Mouse (Mus musculus) kidney, postnatal 0 days (tissue): Measurements from ENCODE around the gene Agbl2. TPM values are rescaled to one million over a fixed set of nuclear protein-coding genes. Genes with fewer than 3 reads are reported as not detected.

Experiments used
- ATAC-seq: fragments of 200-750 bp; cut with Nextera tagmentation; replicated peaks from 2 replicates; pipeline ENCODE4 v1.8.0; 2017; ENCODE audit warnings: low read depth, moderate number of reproducible peaks, moderate TSS enrichment, moderate library complexity; ENCODE audit not compliant: low FRiP score
- DNase-seq: peaks from one replicate; pipeline ENCODE4 v3.0.0-alpha.2; 2016; ENCODE audit warnings: low spot score
- H3K27ac ChIP-seq: fragments of 300-500 bp; sonication (generic); 2 replicates; pipeline ENCODE4 v1.5.1; 2014; ENCODE audit warnings: mild to moderate bottlenecking
- H3K27me3 ChIP-seq: fragments of 300-500 bp; sonication (generic); 2 replicates; pipeline ENCODE4 v1.6.1; 2014; ENCODE audit warnings: low read length, mixed read lengths; ENCODE audit not compliant: insufficient read depth
- H3K36me3 ChIP-seq: fragments of 300-500 bp; sonication (generic); 2 replicates; pipeline ENCODE4 v1.6.1; 2014; ENCODE audit warnings: low read length, mixed read lengths; ENCODE audit not compliant: insufficient read depth
- H3K4me1 ChIP-seq: fragments of 300-500 bp; sonication (generic); replicated peaks from 2 replicates; pipeline ENCODE4 v1.6.1; 2014; ENCODE audit warnings: antibody characterized with exemption, low read length, mixed read lengths; ENCODE audit not compliant: insufficient read depth
- H3K4me2 ChIP-seq: fragments of 300-500 bp; sonication (generic); 2 replicates; pipeline ENCODE4 v1.6.1; 2014; ENCODE audit warnings: mild to moderate bottlenecking, low read length, moderate library complexity, mixed read lengths
- H3K4me3 ChIP-seq: fragments of 300-500 bp; sonication (generic); replicated peaks from 2 replicates; pipeline ENCODE4 v1.5.1; 2014; ENCODE audit warnings: low read depth, low read length
- H3K9ac ChIP-seq: fragments of 300-500 bp; sonication (generic); 2 replicates; pipeline ENCODE4 v1.6.1; 2014; ENCODE audit warnings: low read depth, low read length
- H3K9me3 ChIP-seq: fragments of 300-500 bp; sonication (generic); replicated peaks from 2 replicates; pipeline ENCODE4 v1.6.1; 2016; ENCODE audit warnings: low read length, inconsistent platforms, mixed read lengths
- CTCF ChIP-seq: IDR thresholded peaks from 2 replicates; pipeline ENCODE4 v1.5.1; 2016; ENCODE audit warnings: antibody characterized with exemption, low read depth, mild to moderate bottlenecking, moderate library complexity
- WGBS: fragments of 180-500 bp; shearing (Covaris S2); extraction: QIAGEN DNeasy Blood & Tissue Kit; methylation state at CpG from one replicate; pipeline ENCODE4 v1.1.7; 2014; 5-methylcytosine and 5-hydroxymethylcytosine counted together
- polyA plus RNA-seq: library from polyadenylated mRNA; unstranded; fragments of >200 nt; fragmentation: Nextera tagmentation; extraction: Ambion mirVana; gene quantifications from 2 replicates; pipeline ENCODE4 v1.2.1, GENCODE M21; 2015

The Agbl2 gene
- polyA plus RNA-seq, 1 experiment from 2014 or later: 0.89 TPM

DNA sequence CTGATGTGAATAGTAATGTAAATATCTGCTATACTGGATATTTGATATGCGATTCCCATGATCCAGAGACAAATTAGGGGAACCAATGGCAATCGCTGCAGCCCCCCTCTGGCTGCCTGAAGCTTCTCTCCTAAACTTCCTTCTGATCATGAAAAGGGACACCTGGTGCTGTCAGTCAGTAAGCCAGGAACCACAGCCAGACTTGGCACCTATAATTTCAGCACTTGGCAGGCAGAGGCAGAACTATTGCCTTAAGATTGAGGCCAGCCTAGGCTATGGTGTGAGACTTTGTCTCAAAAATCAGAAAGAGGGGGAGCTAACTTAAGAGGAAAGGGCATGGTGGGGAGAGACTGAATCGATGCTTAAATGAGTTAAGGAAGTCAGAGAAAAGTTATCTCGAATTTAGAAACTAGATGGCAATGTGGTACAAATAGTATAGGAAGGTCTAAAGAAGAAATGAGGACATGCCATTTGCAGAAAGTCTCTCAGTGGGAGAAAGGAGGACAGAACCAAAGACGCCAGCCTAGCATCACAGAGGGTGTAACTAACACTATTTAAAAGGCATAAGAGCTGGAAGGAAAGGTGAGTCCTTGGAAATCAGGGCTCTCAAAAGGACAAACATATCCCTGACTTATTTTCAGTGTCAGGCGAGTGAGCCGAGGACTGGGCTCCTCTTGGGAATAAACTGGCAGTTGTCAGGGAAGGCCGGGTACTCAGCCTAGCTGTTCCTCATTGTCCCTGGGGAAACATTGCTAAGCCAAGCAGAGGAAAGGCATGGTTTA, 88.8 kb downstream of the Agbl2 start:
- H3K4me2 ChIP-seq: no peak overlapping the region
- TF ChIP-seq CTCF: no peak; the same call in 1 of the 2 replicates
- H3K9ac ChIP-seq: no peak overlapping the region
- H3K27me3 ChIP-seq: no peaks in the 10 kb centered on the region
- H3K4me1 ChIP-seq: no peaks in the 10 kb centered on the region
- WGBS: 63% methylated on average over 8 of the region's 8 CpGs
- H3K36me3 ChIP-seq: 0 out of 2 replicates have a peak, but pooled peaks cover 2% of the 10 kb centered on the region
- no peak for ATAC-seq
- no peaks in the 10 kb centered on the region for H3K9me3 ChIP-seq
- DNase-seq: no peak
- no peak overlapping the region for H3K27ac ChIP-seq
- no peak overlapping the region for H3K4me3 ChIP-seq

DNA sequence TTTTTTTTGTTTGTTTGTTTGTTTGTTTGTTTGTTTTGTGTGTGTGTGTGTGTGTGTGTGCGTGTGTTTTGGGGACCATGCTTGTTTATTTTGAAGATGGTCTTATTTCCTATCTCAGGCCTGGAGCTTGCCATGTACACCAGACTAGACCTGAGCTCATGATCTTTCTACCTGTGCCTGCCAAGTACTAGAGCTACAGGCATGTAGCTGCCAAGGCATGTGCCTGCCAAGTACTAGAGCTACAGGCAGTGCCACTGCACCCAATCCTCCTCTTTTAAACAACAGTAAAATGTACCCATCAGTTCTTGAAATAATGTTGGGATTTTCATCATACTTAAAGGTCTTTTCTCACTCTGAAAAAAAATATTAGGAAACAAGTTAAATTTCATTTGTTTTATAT, 91.5 kb downstream of the Agbl2 start:
- no peaks in the 10 kb centered on the region for H3K9me3 ChIP-seq
- H3K9ac ChIP-seq: no peak overlapping the region
- TF ChIP-seq CTCF: no peak
- no peak overlapping the region for H3K4me3 ChIP-seq
- no peak overlapping the region for H3K27ac ChIP-seq
- DNase-seq (no peak), ATAC-seq (no peak)
- no peaks in the 10 kb centered on the region for H3K36me3 ChIP-seq
- H3K27me3 ChIP-seq: no peaks in the 10 kb centered on the region
- H3K4me1 ChIP-seq: no peaks in the 10 kb centered on the region
- H3K4me2 ChIP-seq: no peak overlapping the region
- 75% methylated on average over 1 of the region's 1 CpGs for WGBS

GRCm38 (mm10) chr2:90875239-90875638, 92.7 kb downstream of the Agbl2 start:
- H3K9ac ChIP-seq: no peak overlapping the region
- no peak for DNase-seq
- no peaks in the 10 kb centered on the region for H3K36me3 ChIP-seq
- no peaks in the 10 kb centered on the region for H3K27me3 ChIP-seq
- H3K9me3 ChIP-seq: no peaks in the 10 kb centered on the region
- H3K4me3 ChIP-seq: no peak overlapping the region
- WGBS: 66% methylated on average over 2 of the region's 2 CpGs
- no peak overlapping the region for H3K4me2 ChIP-seq
- H3K4me1 ChIP-seq: no peaks in the 10 kb centered on the region
- no peak for ATAC-seq
- H3K27ac ChIP-seq: no peak overlapping the region
- no peak for TF ChIP-seq CTCF

DNA sequence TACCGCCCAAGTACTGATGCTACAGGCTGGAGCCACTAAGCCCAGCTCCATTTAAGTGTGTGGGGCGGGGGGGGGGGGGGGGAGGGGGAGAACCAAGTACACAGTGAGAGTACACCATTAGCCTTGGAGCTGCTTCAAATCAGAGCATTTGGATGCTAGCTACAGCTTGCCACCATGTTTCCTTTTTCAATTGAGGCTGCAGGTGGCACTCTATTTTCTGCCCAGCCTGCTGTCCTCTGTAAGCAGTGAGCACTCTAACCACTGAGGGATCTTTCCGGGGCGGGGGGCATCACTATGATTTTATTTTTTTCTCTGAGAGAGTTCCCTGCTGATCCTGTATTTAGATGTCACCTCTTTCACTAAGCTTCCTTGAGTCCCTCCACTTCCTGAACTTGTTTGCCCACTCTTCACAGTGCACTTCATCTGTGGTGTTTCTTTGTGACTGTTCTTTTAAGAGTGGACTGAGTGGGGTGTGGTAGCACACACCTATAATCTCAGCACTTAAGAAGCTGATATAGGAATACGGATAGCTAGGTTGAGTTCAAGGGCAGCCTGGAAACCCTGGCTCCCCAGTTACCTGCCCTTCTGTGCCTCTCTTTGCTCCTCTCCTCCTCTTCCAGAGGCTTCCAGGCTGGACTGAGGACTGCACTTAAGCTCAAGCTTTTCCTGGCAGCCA, 95.2 kb downstream of the Agbl2 start:
- Histone ChIP-seq H3K27me3 (no peaks in the 10 kb centered on the region), H3K27ac (no peak overlapping the region), H3K9me3 (no peaks in the 10 kb centered on the region), H3K4me3 (no peak overlapping the region), H3K4me1 (no peaks in the 10 kb centered on the region), H3K9ac (no peak overlapping the region), H3K4me2 (no peak overlapping the region), H3K36me3 (no peaks in the 10 kb centered on the region)
- TF ChIP-seq CTCF: no peak
- DNase-seq: no peak
- no peak for ATAC-seq
- WGBS: 82% methylated on average over 5 of the region's 5 CpGs

- peaks cover 3% of the 10 kb centered on the region; the same call in 1 of the 2 replicates for H3K9me3 ChIP-seq
- H3K27ac ChIP-seq: no peak overlapping the region
- no peak overlapping the region for H3K9ac ChIP-seq
- TF ChIP-seq CTCF: no peak
- DNase-seq (no peak), ATAC-seq (no peak)
- no peak overlapping the region for H3K4me2 ChIP-seq
- H3K4me1 ChIP-seq: no peaks in the 10 kb centered on the region
- no peaks in the 10 kb centered on the region for H3K36me3 ChIP-seq
- no peak overlapping the region for H3K4me3 ChIP-seq
- H3K27me3 ChIP-seq: no peaks in the 10 kb centered on the region
These were observed 96.9 kb downstream of the Agbl2 start for GRCm38 (mm10) chr2:90879419-90879818.

GRCm38 (mm10) chr2:90880144-90880785, 97.7 kb downstream of the Agbl2 start:
- peaks cover 3% of the 10 kb centered on the region; the same call in 1 of the 2 replicates for H3K9me3 ChIP-seq
- no peak for ATAC-seq
- TF ChIP-seq CTCF: no peak
- H3K9ac ChIP-seq: no peak overlapping the region
- H3K4me1 ChIP-seq: 0 out of 2 replicates have a peak, but pooled peaks cover 1% of the 10 kb centered on the region
- DNase-seq: no peak
- no peaks in the 10 kb centered on the region for H3K27me3 ChIP-seq
- no peaks in the 10 kb centered on the region for H3K36me3 ChIP-seq
- H3K4me3 ChIP-seq: no peak overlapping the region
- WGBS: 32% methylated on average over 6 of the region's 6 CpGs
- H3K4me2 ChIP-seq: no peak overlapping the region
- H3K27ac ChIP-seq: no peak overlapping the region
